Mouse (Mus musculus) brain, embryonic 14.5 days (tissue): ENCODE measurements around the gene Mlf2. TPM values are rescaled to one million over a fixed set of nuclear protein-coding genes. Genes with fewer than 3 reads are reported as not detected.

Experiments used
- DNase-seq: peaks from one replicate; pipeline ENCODE4 v3.0.0-alpha.2; 2011; ENCODE audit warnings: low read depth
- CTCF ChIP-seq: fragments of 200-500 bp; IDR thresholded peaks from 2 replicates; pipeline ENCODE4 v1.5.1; 2012; ENCODE audit warnings: inconsistent platforms, mild to moderate bottlenecking, moderate library complexity, borderline replicate concordance; ENCODE audit not compliant: insufficient read depth, insufficient read length; ENCODE audit errors: extremely low read depth
- POLR2A ChIP-seq: fragments of 200-500 bp; IDR thresholded peaks from 2 replicates; pipeline ENCODE4 v1.6.1; 2012; ENCODE audit warnings: mild to moderate bottlenecking, inconsistent platforms, borderline replicate concordance; ENCODE audit not compliant: poor library complexity, insufficient read depth, insufficient read length, severe bottlenecking; ENCODE audit errors: extremely low read depth
- polyA plus RNA-seq: library from polyadenylated mRNA; depleted of rRNA; stranded (reverse); fragments of >200 nt; gene quantifications from 2 replicates; pipeline ENCODE4 v1.2.3, GENCODE M21; 2012

The Mlf2 gene
- polyA plus RNA-seq, 1 experiment, result 551 TPM

DNA sequence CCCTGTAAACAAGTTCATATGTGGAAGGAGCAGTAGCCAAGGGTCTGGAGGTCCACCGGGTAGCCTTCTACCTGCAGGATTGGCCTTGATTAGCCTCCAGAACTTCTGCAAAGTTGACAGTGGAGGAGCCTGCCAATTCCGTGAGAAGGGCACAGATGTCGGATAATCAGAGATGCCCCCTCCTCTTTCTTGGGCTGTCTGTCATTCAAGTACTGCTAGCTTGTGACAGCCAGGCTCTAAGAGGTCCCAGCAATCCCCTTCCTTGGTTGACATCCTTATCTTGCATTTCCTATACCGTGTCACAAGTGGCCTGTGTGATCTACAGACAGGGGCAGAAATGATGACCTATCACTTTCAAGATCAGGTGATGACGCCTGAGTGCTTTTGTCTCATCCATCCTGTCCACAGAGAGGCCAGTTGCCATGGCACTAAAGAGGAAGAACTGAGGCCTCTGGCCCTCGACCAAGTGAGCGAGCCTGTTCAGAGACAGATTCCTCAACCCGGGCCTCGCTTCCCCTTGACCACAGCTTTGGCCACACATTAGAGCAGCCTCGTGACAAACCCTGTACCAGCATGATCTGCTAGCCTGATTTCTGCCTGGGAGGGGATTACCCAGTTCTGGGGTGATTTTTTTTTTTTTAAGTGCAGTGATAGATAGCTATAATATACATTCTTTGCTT, 30.2 kb upstream of the Mlf2 start:
- TF ChIP-seq POLR2A (no peak), CTCF (no peak)
- DNase-seq, result no peak

DNA sequence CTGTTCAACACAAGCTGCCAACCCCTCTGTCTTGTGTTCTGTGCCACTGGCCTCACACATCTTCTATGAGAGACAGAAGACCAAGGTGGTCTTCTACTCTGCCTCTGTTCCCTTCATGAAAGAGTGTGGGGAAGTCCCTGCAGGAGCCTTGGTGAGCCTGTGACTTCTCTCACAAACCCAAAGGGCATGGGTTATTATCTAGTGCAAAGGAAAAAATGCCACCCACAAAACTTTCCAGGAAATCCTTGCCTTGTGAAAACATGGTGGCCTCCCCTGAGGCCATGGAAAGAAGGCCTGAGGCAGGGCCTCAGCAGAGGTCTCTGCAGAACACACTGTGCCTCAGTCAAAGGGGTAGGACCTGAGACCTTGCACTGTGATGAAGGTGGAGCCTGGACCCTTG, 29.3 kb upstream of the Mlf2 start:
- TF ChIP-seq CTCF (no peak), POLR2A (no peak)
- no peak for DNase-seq

DNA sequence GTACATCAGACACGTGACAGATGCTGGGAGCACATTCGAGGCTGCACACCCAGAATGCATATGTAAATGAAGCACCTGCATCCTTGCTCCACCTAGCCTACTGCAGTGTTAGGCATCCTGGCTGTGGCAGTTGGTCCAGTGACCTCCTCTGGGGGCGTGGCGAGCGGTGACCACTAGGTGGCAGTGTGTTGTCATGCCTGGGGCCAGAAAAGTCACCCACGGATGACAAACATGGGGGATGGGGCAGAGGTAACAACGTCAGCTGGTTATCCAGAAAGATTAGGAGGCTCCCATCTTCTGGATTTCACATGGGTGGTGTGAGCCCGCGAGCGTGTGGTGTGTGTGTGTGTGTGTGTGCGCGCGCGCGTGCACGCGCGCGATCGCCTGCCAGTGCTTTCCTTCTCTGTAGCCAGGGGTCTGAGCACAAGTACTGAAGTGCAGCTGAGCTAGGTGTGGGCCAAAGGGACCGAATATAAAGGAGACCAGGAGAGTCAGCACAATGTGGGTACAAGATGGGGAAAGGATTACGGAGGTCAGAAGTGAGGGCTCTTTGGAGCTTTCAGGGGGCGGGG, 27.5 kb upstream of the Mlf2 start:
- TF ChIP-seq CTCF (peak; percentile 97), POLR2A (no peak; the same call in 1 of the 2 replicates)
- peak; percentile 96 for DNase-seq

DNA sequence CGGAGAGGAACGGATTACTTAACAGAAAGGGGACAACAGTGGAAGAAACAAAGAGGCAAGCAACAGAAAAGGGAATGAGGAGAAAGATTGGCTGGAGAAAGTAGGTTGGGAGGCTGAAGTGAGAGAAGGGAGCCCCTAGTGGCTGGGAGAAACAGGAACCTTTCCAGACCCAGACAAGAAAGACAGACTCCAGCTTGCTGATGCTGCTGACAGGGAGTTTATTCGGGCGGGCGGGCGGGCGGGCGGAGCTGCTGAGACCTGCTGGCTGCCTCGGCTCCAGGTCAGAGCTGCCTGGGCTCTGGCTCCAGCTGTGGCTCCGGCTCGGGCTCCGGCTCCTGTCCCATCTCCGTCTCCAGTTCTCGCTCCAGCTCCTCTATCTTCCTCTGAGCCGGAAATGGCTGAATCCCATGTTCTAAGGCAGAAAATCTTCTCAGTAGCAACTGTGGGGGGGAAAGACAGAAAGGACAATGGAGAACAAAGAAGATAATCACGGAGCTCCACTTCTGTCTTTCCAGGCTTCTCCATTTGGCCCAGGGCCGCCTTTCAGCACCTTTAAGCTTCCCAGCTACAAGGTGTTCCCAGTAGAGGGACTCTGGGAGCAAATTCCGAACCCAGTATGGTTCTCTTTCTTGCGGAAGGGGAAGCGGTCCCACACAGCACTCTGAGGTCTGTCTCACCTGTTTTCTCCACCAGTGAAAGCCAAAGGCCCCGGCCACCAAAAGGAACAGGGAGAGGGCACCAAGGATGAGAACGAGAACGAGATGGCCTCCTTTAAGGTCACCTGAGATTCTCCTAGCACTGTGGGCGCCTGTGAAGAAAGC, 26.8 kb upstream of the Mlf2 start:
- peak; percentile 53; the same call in 1 of the 2 replicates for TF ChIP-seq POLR2A
- TF ChIP-seq CTCF, result peak; percentile 75
- DNase-seq, result peak; percentile 97

DNA sequence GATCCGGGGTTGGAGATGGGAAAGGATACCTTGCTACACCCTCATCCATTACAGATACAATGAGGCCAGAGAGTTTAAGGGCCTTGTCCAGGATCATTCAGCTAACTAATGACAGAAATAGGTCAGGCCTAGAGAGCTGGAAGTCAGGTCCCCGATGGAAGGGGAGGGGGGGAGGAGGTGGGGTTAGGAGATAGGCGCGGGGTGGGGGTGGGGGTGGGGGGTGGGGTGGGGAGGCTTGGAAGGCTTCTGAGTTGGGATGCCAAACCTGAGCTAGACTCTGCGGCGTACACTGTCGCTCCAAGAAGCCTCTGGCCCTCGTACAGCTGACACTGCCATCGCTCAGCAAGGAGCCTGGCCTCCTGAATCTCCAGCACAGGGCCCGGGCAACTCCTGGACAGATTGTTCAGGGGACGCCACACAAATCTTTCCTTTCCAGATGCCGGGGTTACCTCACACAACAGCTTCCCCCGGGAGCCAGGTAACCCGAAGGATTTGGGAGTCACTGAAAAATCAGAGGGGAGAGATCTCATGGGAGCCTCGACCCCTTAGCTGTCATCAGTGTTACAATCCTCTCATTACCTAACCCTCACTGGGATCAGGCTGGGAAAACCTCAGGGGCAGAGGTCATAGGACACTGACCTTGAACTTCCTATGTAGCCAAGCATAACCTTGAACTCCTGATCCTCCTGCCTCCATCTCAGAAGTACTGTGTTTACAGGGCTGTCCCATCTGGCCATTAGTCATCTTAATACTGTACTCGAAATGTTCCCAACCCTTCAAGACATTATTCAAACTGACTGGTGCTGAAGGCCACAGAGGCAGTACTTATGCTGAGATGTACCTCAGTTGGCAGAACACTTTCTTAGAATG, 26.0 kb upstream of the Mlf2 start:
- TF ChIP-seq POLR2A (no peak), CTCF (no peak)
- peak; percentile 45 for DNase-seq

DNA sequence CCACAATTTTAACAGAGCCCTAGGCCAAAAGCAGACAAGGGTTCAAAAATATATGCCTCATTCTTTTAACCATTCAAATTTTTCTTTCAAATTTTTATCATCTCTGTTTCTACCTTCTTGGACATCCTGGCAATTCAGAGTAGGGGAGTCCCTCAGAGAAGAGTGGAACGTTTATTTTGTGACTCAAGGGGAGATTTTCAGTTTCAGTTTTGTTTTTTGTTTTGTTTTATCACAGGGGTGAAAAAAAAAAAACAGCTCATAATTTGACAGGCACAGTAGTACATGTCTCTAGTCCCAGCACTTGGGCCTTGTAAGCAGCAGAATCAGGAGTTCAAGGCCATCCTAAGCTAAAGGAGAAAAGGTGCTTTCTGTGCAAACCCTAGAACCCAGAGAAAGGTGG, 23.4 kb upstream of the Mlf2 start:
- DNase-seq, result no peak
- TF ChIP-seq POLR2A, result no peak
- TF ChIP-seq CTCF, result no peak

DNA sequence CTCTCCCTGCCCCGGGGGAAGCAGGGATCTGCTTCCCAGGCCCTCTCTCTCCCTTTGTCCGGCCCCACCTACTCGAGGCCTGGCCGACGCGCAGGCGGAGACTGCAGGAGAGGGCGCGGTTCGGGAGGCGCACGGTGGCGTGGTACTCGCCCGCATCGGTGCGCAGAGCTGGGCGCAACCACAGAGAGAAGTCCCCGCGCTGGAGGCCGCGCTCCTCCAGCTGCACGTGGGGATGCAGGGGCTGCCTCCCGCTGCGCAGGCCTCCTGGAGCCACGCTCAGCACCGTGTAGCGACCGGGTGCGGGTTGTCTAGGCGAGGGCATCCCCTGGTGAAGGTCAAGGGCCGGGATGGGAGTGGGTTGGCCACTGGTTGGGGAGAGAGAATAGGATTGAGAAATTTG, 21.2 kb upstream of the Mlf2 start:
- DNase-seq, result no peak
- TF ChIP-seq CTCF (no peak), POLR2A (no peak)

DNA sequence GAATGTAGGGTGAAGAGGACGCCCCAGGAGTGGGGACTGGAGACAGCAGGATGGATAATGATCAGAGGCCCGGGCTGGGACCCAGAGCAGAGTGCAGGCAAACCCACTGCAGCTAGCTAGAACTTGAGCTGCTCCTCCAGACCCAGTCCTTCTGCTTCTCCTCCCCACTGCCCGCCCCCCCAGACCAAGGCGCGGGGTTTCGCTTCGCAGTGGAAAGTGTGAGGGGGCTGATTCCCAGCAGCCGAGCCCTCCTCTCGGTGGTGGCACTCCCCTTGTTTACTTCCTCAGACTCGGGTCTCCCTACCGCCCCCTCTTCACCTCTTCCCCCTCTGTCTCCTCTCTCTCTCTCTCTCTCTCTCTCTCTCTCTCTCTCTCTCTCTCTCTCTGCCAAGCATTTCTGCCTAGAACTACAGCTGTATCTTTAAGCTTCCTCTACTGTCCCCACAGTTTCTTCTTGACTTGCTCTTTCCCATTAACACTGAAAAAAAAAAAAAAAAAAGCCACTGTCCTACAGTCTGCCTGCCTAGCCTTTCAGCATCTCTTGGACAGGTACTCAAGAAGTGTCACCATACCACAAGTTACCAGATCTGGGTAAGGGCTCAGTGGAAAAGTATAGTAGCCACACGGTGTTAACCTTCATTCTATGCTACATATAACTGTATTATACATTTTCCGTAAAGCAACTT, 19.5 kb upstream of the Mlf2 start, which contains the start of gene Lag3:
TSS of gene Lag3 (minus strand) at position 173 of the 686 bp plus-strand sequence.
- TF ChIP-seq POLR2A, result no peak
- no peak for TF ChIP-seq CTCF
- no peak for DNase-seq

DNA sequence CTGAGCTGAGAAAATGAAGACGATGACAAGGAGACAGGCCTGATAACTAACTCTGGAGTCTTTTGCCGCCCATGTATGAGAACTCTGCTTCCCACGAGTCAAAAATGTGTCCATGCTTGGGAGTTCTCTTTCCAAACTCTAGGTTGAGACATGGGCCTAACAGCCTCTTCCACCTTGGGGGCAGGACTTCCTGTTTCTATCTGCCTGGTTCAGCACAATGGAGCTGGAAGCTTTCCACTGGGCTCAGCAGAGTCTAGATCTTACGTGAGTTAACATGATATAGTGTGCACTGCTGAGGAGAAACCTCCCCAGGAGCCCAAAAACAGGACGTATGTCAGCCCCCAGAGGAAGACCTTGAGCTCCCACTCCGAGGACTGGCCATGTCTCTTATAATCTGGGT, 18.0 kb upstream of the Mlf2 start:
- no peak for DNase-seq
- no peak for TF ChIP-seq CTCF
- no peak for TF ChIP-seq POLR2A

DNA sequence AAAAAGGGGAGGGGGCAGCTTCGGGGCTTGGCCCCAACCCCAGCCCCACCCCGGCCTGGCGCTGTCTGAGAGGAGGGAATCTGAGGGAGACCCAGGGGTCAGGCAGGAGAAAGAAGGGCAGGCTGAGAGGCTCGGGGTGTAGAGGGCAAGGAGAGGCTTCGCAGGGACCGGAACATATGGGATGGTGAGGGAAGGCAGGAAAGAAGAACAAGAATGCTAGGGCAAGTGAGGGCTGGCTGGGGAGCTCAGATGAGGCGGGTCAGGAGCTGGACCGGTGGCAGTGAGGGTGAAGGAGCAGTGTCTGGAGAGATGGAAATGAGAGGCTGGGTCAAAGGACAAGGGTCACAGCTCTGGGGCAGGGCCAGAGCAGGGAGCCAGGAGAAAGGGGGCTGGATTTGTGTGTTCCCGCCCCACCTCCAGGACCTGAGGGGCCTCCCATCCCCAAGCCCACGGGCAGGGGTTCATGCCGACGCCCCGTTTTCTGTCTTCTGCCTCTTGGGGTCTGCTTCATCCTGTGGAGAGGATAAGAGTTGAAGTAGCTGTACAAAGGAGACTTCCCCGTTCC, 17.4 kb upstream of the Mlf2 start:
- no peak for TF ChIP-seq POLR2A
- no peak for TF ChIP-seq CTCF
- DNase-seq, result no peak

DNA sequence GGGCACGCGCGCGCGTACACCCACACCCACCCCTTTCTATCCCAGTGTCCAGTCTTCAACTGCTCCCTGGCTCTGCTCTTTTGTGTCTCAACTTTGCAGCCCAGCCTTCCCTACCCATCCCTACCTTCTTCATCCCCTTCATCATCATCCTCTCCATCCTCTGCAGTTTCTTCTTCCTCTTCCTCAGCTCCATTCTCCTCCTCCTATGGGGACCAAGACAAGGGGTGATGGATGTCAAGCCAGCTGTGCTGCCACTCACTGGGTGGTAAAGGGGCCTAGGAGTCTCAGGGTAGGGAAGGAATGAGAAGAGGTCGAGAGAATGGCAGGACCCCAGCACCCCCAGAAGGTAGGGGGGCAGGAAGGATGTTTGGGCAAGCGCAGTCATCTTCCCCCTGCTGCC, 16.7 kb upstream of the Mlf2 start:
- TF ChIP-seq CTCF (no peak), POLR2A (no peak)
- no peak for DNase-seq
